Mouse (Mus musculus) cerebellum, adult 2 months (tissue): ENCODE measurements around the gene Lst1.

Experiments used
- CTCF ChIP-seq: fragments of 200-500 bp; IDR thresholded peaks from 2 replicates; pipeline ENCODE4 v1.5.1; 2011; ENCODE audit warnings: low read depth, mild to moderate bottlenecking, control low read depth, low read length, moderate library complexity, borderline replicate concordance; ENCODE audit not compliant: insufficient read depth
- POLR2A ChIP-seq: fragments of 200-500 bp; IDR thresholded peaks from 2 replicates; pipeline ENCODE4 v1.6.1; 2011; ENCODE audit warnings: low read length, control low read depth, borderline replicate concordance; ENCODE audit not compliant: insufficient read depth

DNA sequence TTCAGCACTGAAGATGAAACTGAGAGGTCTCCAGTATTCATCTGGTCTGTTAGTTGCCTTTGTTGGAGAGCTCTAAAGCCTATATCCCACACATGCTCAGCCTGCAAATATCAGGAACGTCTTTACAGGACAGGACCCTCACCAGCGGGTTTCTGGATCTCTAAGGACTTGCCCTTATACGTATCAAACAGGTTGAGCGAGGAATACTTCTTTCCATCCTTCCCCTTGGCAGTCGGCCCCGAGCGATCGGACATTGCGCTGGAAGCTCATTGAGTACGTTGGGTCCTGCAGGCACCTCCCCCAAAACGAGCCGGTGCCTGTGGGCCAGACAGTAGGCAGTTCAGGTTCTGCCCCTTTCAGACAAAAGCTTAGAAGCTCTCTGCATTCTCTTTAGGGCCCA is 25.5 kb downstream of the Lst1 start:
- TF ChIP-seq POLR2A, result no peak
- no peak for TF ChIP-seq CTCF
